Mouse (Mus musculus): ENCODE measurements around the gene Mapk14. TPM values are rescaled to one million over a fixed set of nuclear protein-coding genes. Genes with fewer than 3 reads are reported as not detected.

The Mapk14 gene
- polyA plus RNA-seq, 1 experiment, result 78.5 TPM

DNA sequence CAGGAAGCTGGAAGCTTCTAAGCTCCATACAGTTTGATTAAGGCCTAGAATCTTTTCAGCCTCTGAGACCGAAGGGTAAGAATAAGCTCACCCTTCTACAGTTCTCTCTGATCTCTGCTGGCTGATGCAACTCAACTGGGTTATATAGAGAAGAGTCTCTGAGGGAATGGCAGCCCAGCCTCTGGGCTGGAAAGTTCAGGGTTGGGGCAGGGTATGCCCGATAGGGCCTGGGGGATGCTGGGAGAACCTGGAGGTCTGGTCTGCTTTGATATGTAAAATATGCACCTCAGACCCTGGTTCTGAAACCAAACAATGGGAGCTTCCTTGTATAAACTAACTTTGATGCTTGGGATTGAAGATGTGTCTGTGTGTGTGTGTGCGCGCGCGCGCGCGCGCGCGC is 96.4 kb downstream of the Mapk14 start:
- Histone ChIP-seq H3K27me3 (ENCODE audit: control insufficient read depth, insufficient read depth, low read length, poor library complexity, severe bottlenecking) (no peaks in the 10 kb centered on the region), H3K4me3 (ENCODE audit: low read depth, low read length) (peak overlapping the region; percentile 36), H3K36me3 (ENCODE audit: control insufficient read depth, insufficient read depth, low read length, poor library complexity, severe bottlenecking) (no peaks in the 10 kb centered on the region; the same call in 1 of the 2 replicates), H3K27ac (ENCODE audit: insufficient read depth, low read length) (peak overlapping the region; percentile 92), H3K9ac (ENCODE audit: low read depth, poor library complexity, severe bottlenecking) (peak overlapping the region; percentile 68), H3K4me1 (ENCODE audit: control insufficient read depth, insufficient read depth, low read length) (peaks cover 6% of the 10 kb centered on the region), H3K9me3 (replicated peaks; ENCODE audit: control insufficient read depth, insufficient read depth, low read length, poor library complexity, severe bottlenecking) (peaks cover 6% of the 10 kb centered on the region)
- peak; percentile 79 for TF ChIP-seq EP300 (IDR thresholded peaks at IDR 0.05; ENCODE audit: insufficient read depth, low read depth, low read length)
- TF ChIP-seq CTCF (IDR thresholded peaks at IDR 0.05; ENCODE audit: low read depth, low read length), result no peak

DNA sequence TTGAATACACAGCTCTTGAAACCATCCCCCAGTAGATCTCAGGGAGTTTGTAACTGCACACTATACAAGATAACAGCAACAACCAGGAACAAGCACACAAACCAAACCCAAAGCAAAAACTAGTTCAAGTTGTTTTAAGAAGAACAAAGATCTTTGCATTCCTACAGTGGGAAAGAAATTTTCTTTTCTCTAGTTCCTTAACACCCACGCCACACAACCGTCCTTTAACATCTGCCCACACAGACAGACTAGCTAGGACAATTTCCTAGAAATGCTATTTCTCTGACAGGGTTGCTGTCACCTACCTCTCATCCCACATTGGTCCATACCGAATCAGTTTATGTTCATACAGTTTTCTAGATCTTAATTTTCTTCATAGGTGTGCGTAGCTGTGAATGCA is 105.9 kb downstream of the Mapk14 start:
- Histone ChIP-seq H3K9ac (ENCODE audit: low read depth, poor library complexity, severe bottlenecking) (no peak overlapping the region), H3K27ac (ENCODE audit: insufficient read depth, low read length) (no peak overlapping the region), H3K4me3 (ENCODE audit: low read depth, low read length) (no peak overlapping the region), H3K27me3 (ENCODE audit: control insufficient read depth, insufficient read depth, low read length, poor library complexity, severe bottlenecking) (no peaks in the 10 kb centered on the region), H3K4me1 (ENCODE audit: control insufficient read depth, insufficient read depth, low read length) (no peaks in the 10 kb centered on the region), H3K9me3 (replicated peaks; ENCODE audit: control insufficient read depth, insufficient read depth, low read length, poor library complexity, severe bottlenecking) (peaks cover 3% of the 10 kb centered on the region; the same call in 1 of the 2 replicates), H3K36me3 (ENCODE audit: control insufficient read depth, insufficient read depth, low read length, poor library complexity, severe bottlenecking) (peaks cover 7% of the 10 kb centered on the region)
- TF ChIP-seq CTCF (IDR thresholded peaks at IDR 0.05; ENCODE audit: low read depth, low read length) (no peak), EP300 (IDR thresholded peaks at IDR 0.05; ENCODE audit: insufficient read depth, low read depth, low read length) (no peak), POLR2A (IDR thresholded peaks at IDR 0.05; ENCODE audit: insufficient read depth, low read length) (no peak)

Other genes starting within 250 kb of the Mapk14 start
- gene Fkbp5, start 173.8 kb upstream of the Mapk14 start, polyA plus RNA-seq (2011; ENCODE audit: insufficient read depth, insufficient read length, low read depth, missing spikeins), result 60.2 and 67.1 TPM in 2 replicates
- not detected in 2 replicates for gene Armc12, start 160.5 kb upstream of the Mapk14 start, polyA plus RNA-seq (2011; ENCODE audit: insufficient read depth, insufficient read length, low read depth, missing spikeins)
- not detected in 2 replicates for gene Clpsl2, start 141.9 kb upstream of the Mapk14 start, polyA plus RNA-seq (2011; ENCODE audit: insufficient read depth, insufficient read length, low read depth, missing spikeins)
- not detected in 2 replicates for gene Clps, start 130.6 kb upstream of the Mapk14 start, polyA plus RNA-seq (2011; ENCODE audit: insufficient read depth, insufficient read length, low read depth, missing spikeins)
- gene Lhfpl5, start 115.7 kb upstream of the Mapk14 start, polyA plus RNA-seq (2011; ENCODE audit: insufficient read depth, insufficient read length, low read depth, missing spikeins), result not detected in 2 replicates
- gene Srpk1, start 68.6 kb upstream of the Mapk14 start, polyA plus RNA-seq (2011; ENCODE audit: insufficient read depth, insufficient read length, low read depth, missing spikeins), result 244 and 277 TPM in 2 replicates
- gene Slc26a8, start 1.1 kb upstream of the Mapk14 start, polyA plus RNA-seq (2011; ENCODE audit: insufficient read depth, insufficient read length, low read depth, missing spikeins), result 1.2 and 2.3 TPM in 2 replicates
- gene AC170998.1, start 34.8 kb downstream of the Mapk14 start, polyA plus RNA-seq (2011; ENCODE audit: insufficient read depth, insufficient read length, low read depth, missing spikeins), result 8.5 and 8.8 TPM in 2 replicates
- gene Mapk13, start 78.0 kb downstream of the Mapk14 start, polyA plus RNA-seq (2011; ENCODE audit: insufficient read depth, insufficient read length, low read depth, missing spikeins), result 49.0 and 50.7 TPM in 2 replicates
- 89.8 and 92.9 TPM in 2 replicates for gene Brpf3, start 109.8 kb downstream of the Mapk14 start, polyA plus RNA-seq (2011; ENCODE audit: insufficient read depth, insufficient read length, low read depth, missing spikeins)
- 0.15 TPM in 1 of 2 replicates, not detected in the other for gene Pnpla1, start 167.1 kb downstream of the Mapk14 start, polyA plus RNA-seq (2011; ENCODE audit: insufficient read depth, insufficient read length, low read depth, missing spikeins)
- 1.5 and 3.0 TPM in 2 replicates for gene 4930539E08Rik, start 224.0 kb downstream of the Mapk14 start, polyA plus RNA-seq (2011; ENCODE audit: insufficient read depth, insufficient read length, low read depth, missing spikeins)

Measured in ES-Bruce4 (cell line).